Mouse (Mus musculus) midbrain, embryonic 14.5 days (tissue): ENCODE measurements around the gene Ctsc. TPM values are rescaled to one million over a fixed set of nuclear protein-coding genes. Genes with fewer than 3 reads are reported as not detected.

Experiments
- ATAC-seq: fragments of 200-750 bp; cut with Nextera tagmentation; 2 replicates; pipeline ENCODE4 v1.8.0; 2017; ENCODE audit warnings: moderate number of reproducible peaks, moderate library complexity; ENCODE audit not compliant: low FRiP score, low TSS enrichment
- DNase-seq: peaks from one replicate; pipeline ENCODE4 v3.0.0-alpha.2; 2015
- H3K27ac ChIP-seq: fragments of 300-500 bp; sonication (generic); replicated peaks from 2 replicates; pipeline ENCODE4 v1.5.1; 2014; ENCODE audit warnings: mild to moderate bottlenecking, low read depth, low read length, moderate library complexity
- H3K27me3 ChIP-seq: fragments of 300-500 bp; sonication (generic); 2 replicates; pipeline ENCODE4 v1.6.1; 2014; ENCODE audit warnings: low read length, control low read depth, mixed read lengths; ENCODE audit not compliant: control insufficient read depth, insufficient read depth
- H3K36me3 ChIP-seq: fragments of 300-500 bp; sonication (generic); 2 replicates; pipeline ENCODE4 v1.6.1; 2014; ENCODE audit warnings: low read length, control low read depth; ENCODE audit not compliant: control insufficient read depth, insufficient read depth
- H3K4me1 ChIP-seq: fragments of 300-500 bp; sonication (generic); 2 replicates; pipeline ENCODE4 v1.6.1; 2014; ENCODE audit warnings: mild to moderate bottlenecking, antibody characterized with exemption, low read length, control low read depth; ENCODE audit not compliant: control insufficient read depth, insufficient read depth
- H3K4me2 ChIP-seq: fragments of 300-500 bp; sonication (generic); 2 replicates; pipeline ENCODE4 v1.6.1; 2014; ENCODE audit warnings: mild to moderate bottlenecking, low read length, moderate library complexity
- H3K4me3 ChIP-seq: fragments of 300-500 bp; sonication (generic); replicated peaks from 2 replicates; pipeline ENCODE4 v1.5.1; 2014; ENCODE audit warnings: low read depth, low read length
- H3K9ac ChIP-seq: fragments of 300-500 bp; sonication (generic); replicated peaks from 2 replicates; pipeline ENCODE4 v1.6.1; 2014; ENCODE audit warnings: mild to moderate bottlenecking, low read length, moderate library complexity
- H3K9me3 ChIP-seq: fragments of 300-500 bp; sonication (generic); 2 replicates; pipeline ENCODE4 v1.6.1; 2016; ENCODE audit warnings: low read length, control low read depth, mixed read lengths; ENCODE audit not compliant: control insufficient read depth
- WGBS: fragments of 180-500 bp; shearing (Covaris S2); extraction: QIAGEN DNeasy Blood & Tissue Kit; methylation state at CpG from one replicate; pipeline ENCODE4 v1.1.7; 2014; 5-methylcytosine and 5-hydroxymethylcytosine counted together
- polyA plus RNA-seq: library from polyadenylated mRNA; unstranded; fragments of >200 nt; fragmentation: Nextera tagmentation; extraction: Ambion mirVana; gene quantifications from 2 replicates; pipeline ENCODE4 v1.2.1, GENCODE M21; 2014

The Ctsc gene
- polyA plus RNA-seq, 1 experiment from 2014 or later: 18.8 TPM

DNA sequence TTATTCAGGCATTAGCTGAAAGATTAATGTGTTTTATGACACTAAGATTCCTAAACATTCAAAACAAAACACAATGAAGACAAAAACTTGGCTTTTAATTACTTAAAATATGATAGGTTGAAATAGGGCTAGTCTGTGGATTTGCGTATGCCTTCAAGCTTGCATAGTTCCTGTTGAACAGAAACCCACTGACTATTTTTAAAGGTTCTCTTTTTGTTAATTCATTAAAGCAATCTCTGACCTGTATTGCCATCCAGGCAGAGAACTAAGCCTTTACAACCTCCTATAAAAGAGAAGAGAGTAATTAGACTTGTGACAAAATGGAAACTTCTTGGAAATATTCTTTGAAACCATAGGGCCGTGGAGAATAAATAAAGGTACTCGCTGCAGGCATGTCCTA, 7.4 kb downstream of the Ctsc start:
- no peak for DNase-seq
- no peak overlapping the region for H3K9ac ChIP-seq
- no peaks in the 10 kb centered on the region for H3K36me3 ChIP-seq
- ATAC-seq: no peak
- H3K9me3 ChIP-seq: no peaks in the 10 kb centered on the region
- H3K27me3 ChIP-seq: no peaks in the 10 kb centered on the region
- H3K27ac ChIP-seq: no peak overlapping the region
- H3K4me1 ChIP-seq: no peaks in the 10 kb centered on the region
- no peak overlapping the region for H3K4me3 ChIP-seq
- 85% methylated on average over 3 of the region's 3 CpGs for WGBS
- no peak overlapping the region for H3K4me2 ChIP-seq

DNA sequence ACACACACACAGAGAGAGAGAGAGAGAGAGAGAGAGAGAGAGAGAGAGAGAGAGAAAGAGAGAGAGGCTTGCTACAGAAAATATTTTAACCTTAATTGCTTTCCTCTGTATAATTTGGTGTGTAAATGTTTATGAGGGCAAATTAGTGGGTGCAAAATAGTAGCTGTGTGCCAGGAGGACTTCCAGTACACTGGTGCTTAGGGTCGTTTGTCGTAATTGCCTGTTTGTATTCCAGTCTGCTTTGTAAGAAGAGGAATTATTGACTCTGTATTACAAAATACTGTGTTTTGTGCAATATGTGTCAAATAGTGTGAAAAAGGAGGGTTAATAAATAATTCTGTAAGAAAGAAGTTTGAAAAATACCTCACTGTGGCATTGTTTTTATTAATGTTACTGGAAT, 13.2 kb downstream of the Ctsc start:
- Histone ChIP-seq H3K27ac (no peak overlapping the region), H3K9ac (no peak overlapping the region), H3K36me3 (no peaks in the 10 kb centered on the region), H3K4me1 (no peaks in the 10 kb centered on the region), H3K4me2 (no peak overlapping the region), H3K27me3 (no peaks in the 10 kb centered on the region), H3K9me3 (no peaks in the 10 kb centered on the region), H3K4me3 (no peak overlapping the region)
- ATAC-seq (no peak), DNase-seq (no peak)
- whole genome bisulfite sequencing: 88% methylated on average over 2 of the region's 2 CpGs

DNA sequence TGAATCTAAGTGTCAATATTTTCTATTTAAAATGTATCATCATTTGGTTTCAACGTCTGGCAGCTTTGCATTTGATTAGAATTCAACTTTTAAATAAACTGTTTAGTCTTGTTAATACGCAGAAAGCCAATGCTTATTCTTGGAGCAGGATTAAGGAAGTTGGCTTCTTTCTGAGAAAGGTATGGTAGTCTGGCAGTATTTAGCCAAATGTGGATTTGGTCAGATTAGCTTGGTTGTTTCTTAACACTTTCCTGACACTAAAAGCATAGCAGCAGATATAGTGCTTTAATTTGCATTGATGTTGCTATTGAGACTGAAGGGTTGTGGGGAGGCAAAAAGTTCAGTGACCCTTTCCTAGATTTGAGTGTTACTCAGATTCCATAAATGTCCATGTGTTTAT, 14.2 kb downstream of the Ctsc start:
- ATAC-seq: no peak
- Histone ChIP-seq H3K4me2 (no peak overlapping the region), H3K9ac (no peak overlapping the region), H3K4me3 (no peak overlapping the region), H3K27me3 (no peaks in the 10 kb centered on the region), H3K36me3 (no peaks in the 10 kb centered on the region), H3K27ac (no peak overlapping the region), H3K9me3 (no peaks in the 10 kb centered on the region), H3K4me1 (no peaks in the 10 kb centered on the region)
- DNase-seq: no peak
- 86% methylated on average over 2 of the region's 2 CpGs for whole genome bisulfite sequencing

DNA sequence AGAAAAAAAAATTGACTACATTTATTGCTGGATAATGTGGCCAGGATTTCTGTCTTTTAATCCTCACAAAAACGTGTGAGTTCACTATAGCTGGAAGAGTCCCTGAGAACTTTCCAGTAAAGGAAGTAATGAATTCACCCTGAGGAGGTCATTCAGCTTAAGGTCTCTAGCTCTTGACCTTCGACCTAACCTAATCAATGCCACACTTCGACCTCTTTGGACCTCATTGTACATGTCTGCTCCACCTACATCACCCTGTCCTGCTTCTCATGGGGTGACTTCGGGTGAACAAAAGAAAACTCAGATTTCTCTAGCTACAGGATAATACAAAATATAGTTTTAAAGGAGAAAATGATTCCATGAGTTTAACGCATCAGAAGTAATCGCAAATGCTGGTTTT, 16.0 kb downstream of the Ctsc start:
- Histone ChIP-seq H3K9me3 (no peaks in the 10 kb centered on the region), H3K4me3 (no peak overlapping the region), H3K36me3 (no peaks in the 10 kb centered on the region), H3K27me3 (no peaks in the 10 kb centered on the region), H3K27ac (no peak overlapping the region), H3K4me1 (no peaks in the 10 kb centered on the region), H3K9ac (no peak overlapping the region), H3K4me2 (no peak overlapping the region)
- no peak for DNase-seq
- WGBS: 64% methylated on average over 6 of the region's 6 CpGs
- no peak for ATAC-seq

DNA sequence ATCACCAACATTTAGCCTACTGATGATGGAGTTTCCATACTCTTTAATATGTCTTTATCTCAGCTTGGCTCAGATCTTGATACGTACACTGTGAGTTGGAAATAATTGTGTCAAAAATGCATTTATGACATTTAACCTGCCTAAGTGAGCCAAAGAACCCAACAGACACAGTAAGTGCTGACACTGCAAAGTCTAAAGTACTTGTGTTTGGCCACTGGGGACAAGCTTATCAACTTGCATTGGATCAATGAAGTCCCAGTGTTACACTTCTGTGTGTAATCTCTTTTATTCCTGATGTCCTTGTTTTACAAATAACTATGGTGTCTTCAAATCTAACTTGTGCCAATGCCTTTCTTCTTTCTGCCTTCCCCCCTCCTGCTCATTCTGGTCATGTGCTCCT, 18.1 kb downstream of the Ctsc start:
- Histone ChIP-seq H3K4me3 (no peak overlapping the region), H3K36me3 (no peaks in the 10 kb centered on the region), H3K27ac (no peak overlapping the region), H3K27me3 (no peaks in the 10 kb centered on the region), H3K9me3 (no peaks in the 10 kb centered on the region), H3K9ac (no peak overlapping the region), H3K4me1 (no peaks in the 10 kb centered on the region), H3K4me2 (no peak overlapping the region)
- WGBS: 91% methylated on average over 1 of the region's 1 CpGs
- ATAC-seq: no peak
- no peak for DNase-seq

DNA sequence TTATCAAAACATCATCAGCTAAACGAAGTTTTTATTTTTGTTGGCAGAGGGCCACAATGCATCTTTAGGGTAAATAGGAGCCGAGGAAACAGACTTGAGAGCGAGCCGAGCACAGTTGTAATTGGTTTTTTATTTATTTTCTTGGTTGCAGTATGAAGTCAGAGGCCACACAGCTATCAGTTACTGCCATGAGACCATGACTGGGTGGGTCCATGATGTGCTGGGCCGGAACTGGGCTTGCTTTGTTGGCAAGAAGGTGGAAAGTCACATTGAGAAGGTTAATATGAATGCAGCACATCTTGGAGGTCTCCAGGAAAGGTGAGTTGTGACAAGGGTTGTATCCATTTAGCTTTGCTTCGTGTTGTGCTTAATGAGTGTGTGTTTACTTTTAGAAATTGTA, 19.0 kb downstream of the Ctsc start:
- DNase-seq (no peak), ATAC-seq (no peak)
- Histone ChIP-seq H3K9me3 (no peaks in the 10 kb centered on the region), H3K4me3 (no peak overlapping the region), H3K27ac (no peak overlapping the region), H3K4me1 (no peaks in the 10 kb centered on the region), H3K36me3 (no peaks in the 10 kb centered on the region), H3K4me2 (no peak overlapping the region), H3K27me3 (no peaks in the 10 kb centered on the region), H3K9ac (no peak overlapping the region)
- 78% methylated on average over 6 of the region's 6 CpGs for WGBS

DNA sequence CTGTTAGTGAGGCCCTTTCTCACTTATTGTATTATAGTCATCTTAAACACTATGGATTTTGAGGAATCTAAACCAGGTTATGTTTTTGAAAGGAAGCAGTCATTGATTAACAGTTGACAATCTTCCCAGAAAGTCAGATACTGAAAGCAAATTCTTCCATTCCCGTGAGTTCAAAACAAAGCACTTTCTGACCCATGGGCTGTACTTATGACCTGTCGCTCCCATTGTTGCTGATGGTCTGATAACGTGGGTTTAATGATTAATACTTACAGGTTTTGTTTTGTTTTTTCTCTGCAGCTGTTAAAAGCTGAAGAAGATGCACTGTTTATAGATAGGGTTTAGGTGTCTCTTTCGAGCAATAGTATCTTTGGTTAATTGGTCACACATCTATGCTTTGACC, 27.9 kb downstream of the Ctsc start:
- H3K4me1 ChIP-seq: no peaks in the 10 kb centered on the region
- WGBS: 87% methylated on average over 4 of the region's 4 CpGs
- H3K27ac ChIP-seq: no peak overlapping the region
- H3K27me3 ChIP-seq: no peaks in the 10 kb centered on the region
- H3K4me2 ChIP-seq: no peak overlapping the region
- no peak overlapping the region for H3K4me3 ChIP-seq
- H3K9ac ChIP-seq: no peak overlapping the region
- H3K36me3 ChIP-seq: no peaks in the 10 kb centered on the region
- no peak for DNase-seq
- H3K9me3 ChIP-seq: no peaks in the 10 kb centered on the region
- no peak for ATAC-seq

DNA sequence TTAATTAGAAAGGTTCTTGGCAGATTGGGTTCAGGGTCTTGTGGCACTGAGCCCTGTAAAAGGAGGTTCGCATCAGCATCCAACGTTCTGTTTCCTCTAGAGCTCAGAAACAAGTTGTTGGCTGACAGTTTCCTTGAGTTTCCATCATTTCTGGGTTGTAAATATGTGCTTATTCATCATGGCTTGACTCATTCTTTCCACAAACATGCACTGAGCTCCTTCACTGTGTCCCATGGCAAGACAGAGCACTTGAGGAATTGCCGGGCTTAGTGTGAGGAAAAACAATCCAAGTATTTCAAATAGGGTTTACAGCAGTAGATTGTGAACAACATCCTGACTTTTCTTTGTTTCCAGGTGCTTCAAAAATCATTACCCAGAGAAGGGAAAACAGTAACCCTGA, 28.8 kb downstream of the Ctsc start:
- DNase-seq (no peak), ATAC-seq (no peak)
- no peak overlapping the region for H3K9ac ChIP-seq
- H3K9me3 ChIP-seq: no peaks in the 10 kb centered on the region
- no peak overlapping the region for H3K4me3 ChIP-seq
- H3K4me1 ChIP-seq: no peaks in the 10 kb centered on the region
- H3K27ac ChIP-seq: no peak overlapping the region
- H3K27me3 ChIP-seq: no peaks in the 10 kb centered on the region
- no peaks in the 10 kb centered on the region for H3K36me3 ChIP-seq
- no peak overlapping the region for H3K4me2 ChIP-seq
- WGBS: 92% methylated on average over 3 of the region's 3 CpGs

DNA sequence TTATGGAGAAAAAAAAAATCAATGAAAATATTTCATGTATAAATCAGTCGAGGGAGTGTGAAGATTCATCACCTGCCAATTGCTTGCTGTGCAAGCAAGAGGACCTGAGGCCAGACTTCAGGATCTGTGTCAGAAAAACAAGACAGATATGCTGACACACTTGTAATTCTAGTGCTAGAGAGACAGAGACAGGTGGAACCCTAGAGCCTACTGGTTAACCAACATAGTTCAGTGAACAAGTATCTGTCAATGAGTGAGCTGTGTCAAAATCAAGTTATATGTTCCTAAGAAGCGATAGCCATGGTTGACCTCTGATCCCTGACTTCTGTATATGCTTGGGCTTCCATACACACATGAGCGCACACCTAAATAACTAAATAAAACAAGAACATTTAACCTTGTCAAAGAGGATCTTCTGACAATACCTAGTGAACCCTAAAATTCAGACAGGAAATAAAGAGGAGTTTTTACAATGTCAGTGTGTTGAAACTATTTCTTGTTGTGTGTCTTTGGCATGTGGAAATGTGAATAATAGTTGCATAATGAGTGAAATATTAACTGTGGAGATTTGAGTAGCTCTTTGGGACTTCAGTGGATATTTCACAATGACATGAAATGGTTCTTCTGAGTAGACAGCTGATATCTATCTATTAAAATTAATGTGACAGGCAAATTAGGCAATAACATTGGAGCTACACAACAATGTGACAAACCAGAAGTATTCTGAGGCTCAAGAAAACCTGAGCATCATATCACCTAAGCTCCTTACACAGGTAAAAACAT, 32.7 kb downstream of the Ctsc start:
- Histone ChIP-seq H3K4me2 (no peak overlapping the region), H3K4me3 (no peak overlapping the region), H3K36me3 (no peaks in the 10 kb centered on the region), H3K9ac (no peak overlapping the region), H3K27ac (no peak overlapping the region), H3K4me1 (no peaks in the 10 kb centered on the region), H3K27me3 (no peaks in the 10 kb centered on the region), H3K9me3 (no peaks in the 10 kb centered on the region)
- DNase-seq (no peak), ATAC-seq (no peak)
- WGBS: 86% methylated on average over 3 of the region's 3 CpGs
